Mouse (Mus musculus): ENCODE measurements at regions not wholly inside any gene's neighbourhood (a gene's known extent, or its start where the extent isn't known, plus 50 kb on each side); places are given as distances from the start of the nearest gene placed in this dataset.

GRCm38 (mm10) chr4:64335814-64336213 lies 289.0 kb upstream of the Tnc start:
- DNase-seq: no peak
- intact Hi-C loops (cut with DNase I): no loop called here

- intact Hi-C loops (cut with DNase I): no loop called here
- DNase-seq: no peak
Measured at GRCm38 (mm10) chr4:64330213-64330612, 283.4 kb upstream of the Tnc start.

GRCm38 (mm10) chr4:64324391-64324790 lies 277.6 kb upstream of the Tnc start:
- intact Hi-C loops (cut with DNase I): no loop called here
- DNase-seq: no peak

- no peak for DNase-seq
- intact Hi-C loops (cut with DNase I): no loop called here
Measured at GRCm38 (mm10) chr4:64316553-64317347, 269.9 kb upstream of the Tnc start.

- intact Hi-C loops (cut with DNase I): no loop called here
- no peak for DNase-seq
Measured at GRCm38 (mm10) chr4:64296941-64297340, 250.1 kb upstream of the Tnc start.

GRCm38 (mm10) chr4:64282471-64282870 lies 235.7 kb upstream of the Tnc start:
- DNase-seq: peak; percentile 25
- intact Hi-C loops (cut with DNase I): no loop called here

GRCm38 (mm10) chr4:64276980-64277379 lies 230.2 kb upstream of the Tnc start:
- DNase-seq: no peak
- intact Hi-C loops (cut with DNase I): no loop called here

- DNase-seq: no peak
- intact Hi-C loops (cut with DNase I): no loop called here
Measured at GRCm38 (mm10) chr4:64274291-64274960, 227.6 kb upstream of the Tnc start.

GRCm38 (mm10) chr4:64269846-64270245 lies 223.0 kb upstream of the Tnc start:
- intact Hi-C loops (cut with DNase I): no loop called here
- peak in 1 of 2 experiments; percentile 9 for DNase-seq

- DNase-seq: no peak
- intact Hi-C loops (cut with DNase I): no loop called here
Measured at GRCm38 (mm10) chr4:64269117-64269516, 222.3 kb upstream of the Tnc start.

GRCm38 (mm10) chr4:64260473-64260872 lies 213.7 kb upstream of the Tnc start:
- DNase-seq: no peak
- intact Hi-C loops (cut with DNase I): no loop called here

- intact Hi-C loops (cut with DNase I): no loop called here
- DNase-seq: no peak
Measured at GRCm38 (mm10) chr4:64260188-64260444, 213.3 kb upstream of the Tnc start.

GRCm38 (mm10) chr4:64259348-64260187 lies 212.8 kb upstream of the Tnc start:
- no peak for DNase-seq
- intact Hi-C loops (cut with DNase I): no loop called here

- intact Hi-C loops (cut with DNase I): no loop called here
- DNase-seq: no peak
Measured at GRCm38 (mm10) chr4:64255253-64255652, 208.4 kb upstream of the Tnc start.

- intact Hi-C loops (cut with DNase I): no loop called here
Measured at GRCm38 (mm10) chr4:64250691-64251090, 203.9 kb upstream of the Tnc start.

GRCm38 (mm10) chr4:64238196-64238740 lies 191.5 kb upstream of the Tnc start:
- no peak for DNase-seq
- intact Hi-C loops (cut with DNase I): no loop called here

More at GRCm38 (mm10) chr4:64250691-64251090, 203.9 kb upstream of the Tnc start:
- no peak for DNase-seq

GRCm38 (mm10) chr4:64235534-64235933 lies 188.7 kb upstream of the Tnc start:
- intact Hi-C loops (cut with DNase I): no loop called here

GRCm38 (mm10) chr4:64232159-64232558 lies 185.3 kb upstream of the Tnc start:
- intact Hi-C loops (cut with DNase I): no loop called here
- DNase-seq: peak in 1 of 2 experiments; percentile 47

More at GRCm38 (mm10) chr4:64235534-64235933, 188.7 kb upstream of the Tnc start:
- no peak for DNase-seq

- DNase-seq: no peak
- intact Hi-C loops (cut with DNase I): no loop called here
Measured at GRCm38 (mm10) chr4:64228341-64228740, 181.5 kb upstream of the Tnc start.

- intact Hi-C loops (cut with DNase I): no loop called here
- DNase-seq: no peak
Measured at GRCm38 (mm10) chr4:64226635-64227034, 179.8 kb upstream of the Tnc start.

- intact Hi-C loops (cut with DNase I): no loop called here
- no peak for DNase-seq
Measured at GRCm38 (mm10) chr4:64224918-64225317, 178.1 kb upstream of the Tnc start.
